Mouse (Mus musculus) thymus, postnatal 10 days (tissue): ENCODE results near the gene Cttnbp2.

Source experiments
- DNase-seq, 2 experiments: peaks; one replicate each; pipeline ENCODE4 v3.0.0; 2021; ENCODE audit warnings: low spot score in 2 of 2

Gene Cttnbp2

GRCm38 (mm10) chr6:18467777-18468176 lies 46.9 kb downstream of the Cttnbp2 start:
- DNase-seq, result no peak

GRCm38 (mm10) chr6:18466227-18466626 lies 48.4 kb downstream of the Cttnbp2 start:
- DNase-seq, result no peak

- no peak for DNase-seq
These were observed 49.0 kb downstream of the Cttnbp2 start for GRCm38 (mm10) chr6:18465626-18466025.

GRCm38 (mm10) chr6:18459657-18460056 lies 55.0 kb downstream of the Cttnbp2 start:
- no peak for DNase-seq

DNA sequence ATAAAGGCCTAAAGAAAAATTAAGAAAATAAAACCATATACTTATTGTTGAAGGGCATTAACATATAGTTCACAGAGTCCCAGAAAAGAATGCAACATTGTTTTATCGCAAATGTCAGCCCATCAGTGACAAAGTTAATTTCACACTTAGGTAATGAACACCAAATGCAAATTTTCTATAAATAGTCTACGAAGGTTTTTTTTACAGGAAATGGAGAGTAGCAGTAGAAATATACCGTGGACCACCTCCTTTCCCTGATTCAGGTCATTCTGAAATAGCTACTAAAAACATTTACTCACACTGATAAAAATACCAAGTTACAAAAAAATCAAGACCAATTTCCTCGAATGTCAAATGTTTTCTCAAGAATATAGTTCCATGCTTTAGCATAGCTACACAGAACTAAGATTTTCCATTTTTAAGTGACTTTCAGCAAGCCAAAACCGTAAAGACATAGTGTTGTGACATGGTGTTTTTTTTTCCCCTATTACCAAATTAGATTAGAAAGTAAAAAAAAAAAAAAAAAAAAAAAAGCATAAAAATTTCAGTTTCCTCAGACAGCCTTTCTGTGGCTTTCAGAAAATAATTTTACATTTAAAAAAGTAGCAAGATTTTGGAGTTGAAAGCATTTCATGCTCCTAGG lies 64.0 kb downstream of the Cttnbp2 start:
- no peak for DNase-seq

DNA sequence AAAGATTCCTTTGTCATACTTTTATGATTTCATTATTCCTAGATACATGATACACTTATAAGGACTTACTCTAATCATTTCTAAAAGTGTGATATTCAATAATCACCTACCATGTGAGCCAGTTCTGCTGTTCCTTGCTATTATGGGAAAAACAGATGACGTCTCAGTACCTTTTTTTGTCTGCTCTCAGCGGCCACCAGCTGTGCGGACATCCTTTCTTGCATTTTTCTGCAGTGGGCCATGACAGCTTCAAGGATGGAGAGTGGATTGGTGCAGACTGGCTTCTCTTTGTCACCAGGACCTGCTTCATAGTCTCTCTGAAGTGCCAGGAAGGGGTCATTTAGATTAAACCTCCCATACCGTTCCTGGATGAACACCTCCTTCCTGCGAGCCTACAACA lies 66.6 kb downstream of the Cttnbp2 start:
- no peak for DNase-seq

DNA sequence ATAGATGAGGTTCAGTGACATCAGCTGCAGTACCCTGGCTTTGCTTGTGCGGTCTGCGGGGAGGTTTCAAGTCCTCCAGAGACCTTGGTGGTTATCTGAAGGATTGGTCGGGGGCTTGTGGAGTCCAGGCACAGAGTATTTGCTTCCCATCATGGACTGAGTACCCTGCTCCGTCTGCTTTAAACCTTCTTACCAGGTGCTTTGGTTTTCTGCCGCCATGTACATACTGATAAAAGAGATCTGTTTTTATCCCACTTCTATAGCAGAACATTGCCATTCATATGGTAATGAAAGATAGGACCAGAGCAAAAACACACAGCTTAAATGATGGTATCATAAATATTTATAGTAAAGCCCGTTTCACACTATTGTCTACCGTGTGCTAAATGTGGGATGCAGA lies 67.7 kb downstream of the Cttnbp2 start:
- DNase-seq, result no peak

GRCm38 (mm10) chr6:18446359-18446758 lies 68.3 kb downstream of the Cttnbp2 start:
- DNase-seq, result no peak

DNA sequence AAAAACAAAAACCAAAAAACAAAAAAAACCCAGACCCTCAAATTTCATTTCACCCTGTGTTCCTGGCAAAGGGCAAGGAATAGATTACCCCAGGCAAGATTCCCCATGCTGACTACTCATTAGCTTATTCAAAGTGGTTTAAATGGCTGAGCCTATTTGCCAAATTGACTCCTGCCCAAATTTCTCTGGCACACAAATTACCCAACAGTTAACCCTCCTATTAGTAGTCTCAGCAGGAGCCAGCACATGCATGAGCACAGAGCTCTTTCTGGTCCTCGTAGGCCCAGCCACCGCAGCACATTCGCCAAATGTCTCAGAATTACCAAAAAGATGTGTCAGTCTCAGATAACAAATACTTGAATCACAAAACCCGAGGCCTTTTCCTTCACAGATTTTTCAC lies 68.9 kb downstream of the Cttnbp2 start:
- no peak for DNase-seq

- DNase-seq, result no peak
These were observed 72.3 kb downstream of the Cttnbp2 start for GRCm38 (mm10) chr6:18442303-18442702.

GRCm38 (mm10) chr6:18440918-18441532 lies 73.6 kb downstream of the Cttnbp2 start:
- no peak for DNase-seq

GRCm38 (mm10) chr6:18436127-18436812 lies 78.4 kb downstream of the Cttnbp2 start:
- no peak for DNase-seq

DNA sequence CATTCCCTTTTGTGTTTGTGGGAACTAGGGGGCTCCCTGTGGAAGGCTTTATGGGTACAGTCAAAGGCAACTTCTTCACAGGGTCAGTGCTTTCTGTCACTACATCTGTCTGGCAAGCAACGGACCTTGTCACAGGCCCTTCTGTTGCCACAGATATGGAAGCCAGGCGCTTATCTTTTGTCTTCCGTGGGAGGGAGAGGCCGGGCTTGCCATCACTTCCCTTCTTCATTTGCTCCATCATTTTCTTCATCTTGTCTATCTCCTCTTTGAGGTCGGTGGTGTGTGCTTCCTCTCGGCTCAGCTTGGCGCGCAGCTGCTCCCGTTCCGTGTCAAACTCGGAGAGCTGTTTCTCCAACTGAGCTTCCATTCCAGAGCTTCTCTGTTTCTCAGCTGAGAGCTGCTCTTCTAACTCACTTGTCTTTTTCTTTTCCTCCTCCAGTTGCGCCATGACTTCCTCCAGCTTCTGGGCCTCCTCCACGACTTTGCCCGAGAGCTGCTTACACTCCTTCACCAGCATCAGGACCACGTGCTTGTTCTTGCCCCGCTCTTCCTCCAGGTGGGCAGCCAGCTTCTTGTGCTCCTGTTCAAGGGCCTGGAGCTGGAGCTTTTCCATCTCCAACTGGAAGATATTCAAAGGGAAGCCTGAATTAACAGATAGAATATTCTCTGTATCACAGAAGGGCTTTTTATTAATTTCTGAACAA lies 79.7 kb downstream of the Cttnbp2 start:
- no peak for DNase-seq

DNA sequence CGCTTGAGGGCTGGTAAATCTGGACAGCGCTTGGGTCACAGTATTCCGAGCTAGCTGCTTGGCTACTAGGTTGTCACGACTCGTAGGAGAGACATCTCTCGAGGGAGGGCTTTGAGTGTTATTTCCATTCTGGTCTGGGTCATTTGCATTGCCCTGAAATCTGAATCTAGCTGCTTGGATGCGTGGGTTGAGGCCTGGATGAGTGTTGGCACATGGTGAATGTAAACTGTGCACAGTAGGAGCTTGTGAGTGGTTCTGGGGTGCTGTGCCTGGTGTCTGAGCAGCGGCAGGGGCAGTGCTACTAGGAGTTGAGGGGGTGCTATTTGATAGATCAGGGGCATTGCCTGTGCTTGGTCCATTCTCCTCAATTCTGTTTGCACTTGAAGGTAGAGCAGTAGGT lies 80.3 kb downstream of the Cttnbp2 start:
- no peak for DNase-seq

- no peak for DNase-seq
These were observed 82.3 kb downstream of the Cttnbp2 start for GRCm38 (mm10) chr6:18432362-18432761.

DNA sequence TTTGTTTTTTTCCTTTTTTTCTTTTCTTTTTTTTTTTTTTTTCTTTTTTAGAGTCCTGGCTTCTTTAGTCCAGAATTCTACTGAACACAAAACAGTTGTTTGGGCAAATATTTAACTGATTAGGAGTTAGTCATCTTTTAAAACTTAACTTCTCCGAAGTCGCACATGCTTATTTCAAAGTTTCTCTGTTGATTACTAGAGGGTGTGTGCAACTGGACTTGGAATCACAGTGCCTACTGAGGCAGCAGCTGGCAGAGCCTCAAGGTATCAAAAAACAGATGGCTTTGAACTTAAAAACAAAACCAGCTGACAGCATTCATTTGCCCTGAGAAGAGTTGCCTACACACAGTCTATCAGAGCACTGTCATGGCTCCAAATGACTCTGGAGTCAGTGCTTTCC lies 82.8 kb downstream of the Cttnbp2 start:
- no peak for DNase-seq

GRCm38 (mm10) chr6:18430062-18430461 lies 84.6 kb downstream of the Cttnbp2 start:
- no peak for DNase-seq

- DNase-seq, result no peak
These were observed 89.8 kb downstream of the Cttnbp2 start for GRCm38 (mm10) chr6:18424822-18425221.

GRCm38 (mm10) chr6:18424367-18424766 lies 90.3 kb downstream of the Cttnbp2 start:
- DNase-seq, result no peak

DNA sequence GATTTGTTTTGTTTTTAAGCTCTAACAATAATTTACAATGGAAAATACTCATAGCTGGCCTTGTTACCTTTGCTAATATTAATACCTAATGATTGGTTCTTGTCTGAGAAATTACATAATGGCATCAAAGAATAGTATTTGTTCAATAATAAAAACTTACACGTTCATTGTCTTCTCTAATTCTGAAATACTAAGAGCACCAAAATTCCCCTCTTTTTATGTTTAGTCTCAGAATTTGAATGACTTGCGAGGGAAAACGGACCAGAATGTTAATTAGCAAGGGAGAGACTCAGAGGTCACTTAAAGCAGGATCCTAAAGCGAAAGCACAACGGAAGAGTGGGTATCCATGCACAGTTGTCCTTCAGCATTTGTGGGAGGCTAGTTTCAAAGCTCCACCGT lies 91.5 kb downstream of the Cttnbp2 start:
- no peak for DNase-seq

- no peak for DNase-seq
These were observed 93.1 kb downstream of the Cttnbp2 start for GRCm38 (mm10) chr6:18421561-18421960.

GRCm38 (mm10) chr6:18420660-18421059 lies 94.0 kb downstream of the Cttnbp2 start:
- no peak for DNase-seq
